Mouse (Mus musculus) adrenal gland, adult 18-20 months (tissue): Measurements from ENCODE around the gene Gria1. TPM values are rescaled to one million over a fixed set of nuclear protein-coding genes. Genes with fewer than 3 reads are reported as not detected.

Experiments used
- DNase-seq, 2 experiments: peaks; one replicate each; pipeline ENCODE4 v3.0.0; 2021 to 2022; ENCODE audit warnings: low spot score in 2 of 2
- total RNA-seq, 2 experiments: library from RNA; stranded (reverse); gene quantifications; 1 replicate in 1 of 2; 2 replicates in 1 of 2; pipeline ENCODE4 v1.2.3; 2021

The Gria1 gene
- total RNA-seq, 2 experiments from 2014 or later: 0.46 to 0.90 TPM

DNA sequence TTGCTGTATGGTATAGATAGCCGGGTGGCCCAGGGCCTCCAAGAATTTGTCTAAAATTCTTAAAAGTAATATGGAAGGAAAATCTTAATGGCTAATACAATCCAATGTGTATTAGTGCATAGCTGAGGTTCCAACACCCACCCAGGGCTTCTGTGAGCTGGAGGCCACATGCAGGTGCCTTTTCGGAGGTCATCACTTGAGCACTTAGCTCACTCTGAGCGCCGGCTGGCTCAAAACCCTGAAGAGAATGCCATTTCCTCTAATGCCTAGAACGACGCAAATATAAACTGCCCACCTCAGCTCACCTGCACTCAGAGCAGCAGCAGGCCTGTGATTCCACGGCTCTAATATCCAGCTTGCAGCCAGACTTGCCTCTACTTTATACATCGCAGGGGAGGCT lies 148.9 kb downstream of the Gria1 start:
- DNase-seq: no peak

DNA sequence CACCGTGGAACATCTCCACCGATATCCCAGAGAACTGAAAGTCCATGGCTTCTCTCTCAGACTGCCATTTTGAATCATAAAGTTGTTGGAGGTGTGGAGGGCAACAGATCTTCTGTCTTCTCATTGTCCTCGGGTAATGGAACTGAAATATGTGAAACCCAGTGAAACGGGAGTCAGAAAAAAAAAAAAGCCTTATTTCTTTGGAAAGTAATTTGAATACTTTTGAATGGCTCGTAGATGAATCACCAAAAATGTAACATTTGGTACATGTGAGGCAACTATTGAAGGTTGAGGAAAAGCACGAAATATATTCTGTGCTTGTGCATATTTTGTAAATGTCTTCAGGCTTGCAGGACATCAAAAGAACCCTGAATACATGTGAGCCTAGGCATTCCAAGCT lies 151.7 kb downstream of the Gria1 start:
- no peak for DNase-seq

DNA sequence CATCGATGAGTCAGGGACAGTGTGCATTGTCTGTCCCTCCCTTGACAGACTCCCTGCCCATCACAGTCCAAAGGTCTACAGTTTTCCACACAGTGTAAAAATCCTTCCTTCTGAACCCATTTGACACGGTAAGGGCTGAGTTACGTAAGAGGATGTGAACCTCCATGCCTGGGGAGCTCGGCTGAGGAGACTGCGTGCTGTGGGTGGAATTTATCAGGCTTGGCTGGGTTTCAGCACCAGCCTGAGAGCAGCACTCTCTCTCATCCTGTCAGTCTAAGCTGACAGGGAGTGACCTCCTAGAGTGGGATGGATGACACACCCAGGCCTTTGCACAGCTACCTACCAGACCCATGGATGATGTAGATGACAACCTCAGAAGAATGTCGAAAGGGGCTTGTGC lies 158.9 kb downstream of the Gria1 start:
- no peak for DNase-seq

DNA sequence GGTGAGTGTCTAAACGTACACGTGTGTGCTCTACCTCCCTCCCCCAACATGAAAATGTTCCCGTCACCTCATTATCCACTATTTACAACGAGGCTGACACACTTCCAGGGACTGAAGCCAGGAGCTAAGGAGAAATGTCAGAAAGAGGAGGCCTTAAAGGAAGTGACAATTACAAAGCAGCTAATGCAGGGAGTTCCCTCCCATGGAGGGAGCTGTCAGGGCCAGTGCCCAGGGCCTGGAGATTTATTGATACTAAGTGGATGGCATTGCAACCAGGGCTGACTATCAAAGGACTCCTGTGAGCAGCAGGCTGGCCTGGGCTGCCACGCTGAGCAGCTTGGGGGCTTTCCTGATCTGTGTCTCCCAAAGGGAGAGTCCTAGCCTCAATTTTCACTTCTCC lies 163.0 kb downstream of the Gria1 start:
- no peak for DNase-seq

DNA sequence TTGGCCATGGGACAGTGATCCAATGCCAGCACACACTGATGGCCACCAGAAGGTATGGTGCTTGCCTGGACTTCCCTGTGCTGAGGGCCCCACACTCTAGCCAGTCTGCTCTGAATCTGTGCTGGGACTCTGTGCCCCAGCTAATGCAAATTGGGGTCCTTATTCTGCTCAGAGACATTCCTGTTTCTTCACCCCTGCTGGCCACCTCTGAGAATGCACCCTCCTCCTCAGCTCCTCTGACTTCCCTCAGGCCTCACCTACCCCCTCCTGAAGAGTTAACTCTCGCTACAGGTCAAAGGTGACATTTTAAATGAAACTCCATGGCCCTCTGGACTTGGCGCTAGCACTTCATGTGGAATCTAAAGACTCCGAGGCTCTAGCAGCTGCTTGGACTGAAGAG lies 165.4 kb downstream of the Gria1 start:
- no peak for DNase-seq

DNA sequence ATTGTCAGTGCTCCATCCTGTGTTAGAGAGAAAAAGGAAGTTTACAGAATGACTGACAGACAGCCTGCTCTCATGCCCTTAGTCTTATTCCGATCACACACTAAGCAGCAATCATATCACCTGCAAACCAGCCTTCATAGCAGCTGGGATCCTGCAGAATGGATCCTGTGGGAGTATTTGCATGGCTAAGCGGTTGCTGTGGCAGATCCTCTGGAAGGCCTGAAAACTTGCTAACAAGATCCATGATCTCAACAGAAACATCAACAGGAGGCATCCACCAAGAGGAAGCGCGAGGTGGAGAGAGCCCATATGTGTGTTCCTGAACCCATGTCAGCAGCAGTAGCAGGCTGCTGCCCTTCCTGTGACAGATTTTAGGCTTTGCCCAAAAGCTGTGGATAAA lies 173.0 kb downstream of the Gria1 start:
- no peak for DNase-seq

DNA sequence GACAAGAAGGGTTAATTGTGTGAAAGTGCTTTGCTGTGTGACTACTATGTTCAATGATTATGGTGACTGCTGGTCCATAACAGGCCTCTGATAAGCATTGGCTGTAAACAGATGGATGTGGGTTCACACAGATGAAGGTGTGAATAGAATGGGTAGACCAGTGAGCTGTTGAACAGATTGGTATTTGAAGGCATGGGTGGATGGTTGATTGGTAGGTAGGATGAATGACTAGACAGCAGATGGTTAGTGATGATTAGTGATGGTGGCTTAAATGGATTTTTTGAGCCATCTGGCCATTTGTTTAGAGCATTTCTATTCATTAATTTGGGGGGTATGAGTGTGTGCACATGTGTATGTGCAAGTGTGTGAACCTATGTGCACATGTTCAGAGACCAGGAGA lies 173.9 kb downstream of the Gria1 start:
- no peak for DNase-seq

DNA sequence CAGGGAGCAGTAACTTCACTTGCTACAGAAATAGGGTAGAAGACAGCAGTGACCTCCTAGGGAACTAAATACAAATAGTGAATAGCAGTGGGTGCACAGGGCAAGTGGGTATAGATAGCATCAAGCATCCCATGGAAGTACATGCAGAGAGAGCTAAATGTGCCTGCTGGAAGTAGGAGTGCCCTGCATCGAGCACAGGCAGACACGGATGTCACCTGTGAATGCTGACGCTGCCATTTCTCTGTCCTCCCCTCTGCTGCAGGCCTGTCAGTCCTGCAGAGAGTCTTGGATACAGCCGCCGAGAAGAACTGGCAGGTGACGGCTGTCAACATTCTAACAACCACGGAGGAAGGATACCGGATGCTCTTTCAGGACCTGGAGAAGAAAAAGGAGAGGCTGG lies 178.2 kb downstream of the Gria1 start:
- DNase-seq: no peak

DNA sequence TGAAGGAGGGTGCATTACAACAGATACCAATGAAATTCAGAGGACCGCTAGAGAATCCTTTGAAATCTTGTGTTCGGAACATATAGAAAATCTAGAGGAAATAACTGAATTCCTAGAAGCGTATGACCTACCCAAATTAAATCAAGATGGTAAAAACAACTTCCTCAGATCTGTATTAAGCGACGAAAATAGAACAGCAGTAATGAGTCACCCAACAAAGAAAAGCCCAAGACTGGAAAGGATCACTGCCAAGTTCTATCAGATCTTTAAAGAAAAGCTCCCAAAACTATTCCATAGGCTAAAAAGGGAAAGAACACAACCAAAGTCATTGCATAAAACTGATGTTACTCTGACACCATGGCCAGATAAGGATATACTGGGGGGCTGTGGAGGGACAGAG lies 183.6 kb downstream of the Gria1 start:
- no peak for DNase-seq

DNA sequence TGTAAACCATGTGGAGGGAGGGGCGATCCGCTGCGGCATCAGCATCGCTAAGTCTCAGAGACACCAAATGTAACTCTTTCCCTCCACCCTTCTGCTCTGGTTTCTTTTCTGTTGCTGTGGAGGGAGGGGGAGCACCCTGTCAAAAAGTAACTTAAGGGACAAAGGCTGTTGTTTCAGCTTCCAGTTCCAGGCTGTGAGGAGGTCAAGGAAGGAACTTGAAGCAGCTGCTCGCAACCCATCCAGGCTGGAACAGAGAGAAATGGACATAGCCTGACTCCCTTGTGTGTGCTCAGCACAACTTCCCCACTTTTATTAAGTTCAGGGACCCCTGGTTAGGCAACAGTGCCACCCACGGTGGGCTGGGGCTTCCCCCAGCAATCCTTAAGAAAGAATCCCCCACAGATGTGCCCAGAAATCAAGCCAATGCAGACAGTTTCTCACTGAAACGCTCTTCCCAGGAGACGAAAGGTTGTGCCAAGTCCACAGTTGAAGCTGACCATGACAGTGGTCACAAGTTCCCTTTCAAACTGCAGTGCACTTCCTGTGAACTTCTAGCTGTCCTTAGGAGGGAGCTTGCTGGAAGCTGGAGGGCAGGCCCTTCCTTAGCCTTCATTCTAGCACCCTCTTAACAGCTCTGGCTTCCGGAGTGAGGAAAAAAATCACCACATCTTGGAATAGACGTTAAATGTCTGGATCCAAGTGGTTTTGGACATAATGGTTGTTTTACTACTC lies 190.2 kb downstream of the Gria1 start:
- no peak for DNase-seq

DNA sequence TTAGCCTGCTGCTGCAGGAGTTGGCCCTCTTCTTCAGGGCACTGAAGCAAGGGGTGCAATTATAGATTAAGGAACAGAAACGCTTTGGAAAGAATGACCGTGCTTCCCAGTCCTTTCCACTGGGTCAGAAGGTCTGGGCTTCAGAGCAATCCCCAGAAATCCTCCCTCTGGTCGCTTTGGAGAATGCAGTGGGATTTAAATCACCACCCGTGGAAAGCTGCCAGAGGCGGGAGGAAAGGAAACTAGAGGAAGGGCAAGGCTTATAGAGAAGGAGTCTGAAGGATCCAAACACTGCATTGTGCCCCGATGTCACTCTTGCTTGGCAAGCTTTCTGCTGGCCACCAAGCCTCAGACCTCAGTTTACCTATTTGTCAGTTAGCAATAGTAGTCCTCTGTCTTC lies 193.2 kb downstream of the Gria1 start:
- no peak for DNase-seq

DNA sequence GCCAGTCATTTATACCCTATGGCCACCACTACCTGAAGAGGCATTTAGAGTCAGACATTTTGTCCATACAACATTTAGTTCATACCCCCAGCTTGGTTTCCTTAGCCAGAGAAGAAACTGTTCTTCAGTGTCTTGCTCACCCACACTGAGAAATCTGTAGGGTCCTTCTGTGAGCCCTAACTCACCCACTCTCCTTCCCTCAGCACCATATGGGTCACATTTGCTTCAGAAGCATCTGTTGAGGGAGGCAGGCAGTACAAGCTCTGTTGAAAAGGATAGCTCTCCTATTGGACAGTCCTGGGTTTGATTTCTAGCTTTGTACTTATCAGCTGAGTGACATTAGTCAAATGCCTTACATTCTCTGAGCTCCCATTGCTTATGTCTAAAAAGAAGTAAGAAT lies 196.1 kb downstream of the Gria1 start:
- no peak for DNase-seq

DNA sequence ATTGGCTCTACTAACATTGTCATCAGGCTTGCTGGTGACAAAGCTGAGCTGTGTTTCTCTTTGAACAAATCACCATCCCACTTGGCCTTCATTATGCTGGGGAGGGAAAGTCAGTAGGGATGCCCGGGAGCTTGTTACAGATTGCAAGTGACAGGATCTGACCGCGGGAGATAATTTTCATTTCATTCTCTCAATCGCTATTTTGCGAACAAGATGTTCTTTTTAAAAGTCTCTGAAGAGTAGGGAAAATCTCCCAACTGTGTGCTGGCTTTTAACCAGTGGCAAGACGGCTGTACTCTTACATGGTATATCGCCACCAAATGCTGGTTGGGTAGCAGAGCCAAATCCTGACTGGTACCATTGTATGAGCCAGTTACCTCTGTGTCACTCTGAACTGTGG lies 202.9 kb downstream of the Gria1 start:
- no peak for DNase-seq

DNA sequence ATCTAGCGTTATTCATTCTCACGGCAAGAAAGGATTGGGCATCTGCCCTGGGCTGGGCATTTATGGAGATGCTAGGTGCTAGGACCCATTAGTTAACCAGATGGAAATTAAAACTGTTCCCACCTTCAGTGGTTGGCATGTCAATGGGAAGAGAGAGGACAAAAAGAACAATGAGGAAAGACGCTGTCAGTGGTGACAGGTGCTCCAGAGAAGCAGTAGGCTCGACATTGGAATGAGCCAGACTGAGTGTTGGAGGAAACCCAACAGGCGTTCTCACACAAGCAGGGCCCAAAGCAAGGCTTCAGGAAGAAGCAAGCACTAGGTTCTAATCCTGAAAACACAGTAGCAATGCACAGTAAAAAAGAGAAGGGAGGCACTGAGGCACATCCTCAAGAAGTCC lies 203.4 kb downstream of the Gria1 start:
- DNase-seq: no peak

DNA sequence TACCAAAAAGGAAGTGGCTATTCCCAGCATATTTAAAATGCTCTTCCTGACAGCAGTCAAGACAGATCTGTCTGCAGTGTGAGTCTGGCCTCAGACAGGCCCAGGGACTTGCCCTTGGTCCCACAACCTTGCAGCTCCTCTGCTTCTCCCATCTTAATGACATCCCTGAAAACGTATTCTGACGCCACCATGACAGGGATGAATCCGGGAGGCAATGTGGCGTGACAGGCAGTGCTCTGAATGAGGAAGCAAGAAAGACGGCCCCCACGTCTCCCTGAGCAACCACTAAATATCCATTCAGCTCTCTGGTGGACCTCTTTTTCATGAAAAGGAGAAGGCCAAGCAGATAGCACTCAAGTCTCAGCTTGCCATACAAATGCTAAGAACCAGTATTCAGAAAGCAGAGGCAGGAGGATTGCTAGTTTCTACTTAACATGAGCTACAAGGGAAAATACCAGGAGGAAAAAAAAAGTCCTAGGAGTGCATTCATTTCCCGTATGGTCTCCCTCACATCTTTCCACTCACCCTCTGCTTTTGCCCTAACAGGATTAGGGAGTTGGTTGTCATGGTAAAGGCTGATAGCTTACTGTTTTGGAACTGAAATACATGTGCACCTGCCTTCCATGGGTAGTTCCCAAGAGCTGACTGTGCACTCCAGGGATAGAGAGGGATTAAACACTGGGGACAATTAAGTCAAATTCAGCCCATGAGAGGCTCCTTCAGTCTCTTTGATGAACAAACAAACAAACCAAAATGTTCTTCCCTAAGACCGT lies 211.8 kb downstream of the Gria1 start:
- DNase-seq: no peak

DNA sequence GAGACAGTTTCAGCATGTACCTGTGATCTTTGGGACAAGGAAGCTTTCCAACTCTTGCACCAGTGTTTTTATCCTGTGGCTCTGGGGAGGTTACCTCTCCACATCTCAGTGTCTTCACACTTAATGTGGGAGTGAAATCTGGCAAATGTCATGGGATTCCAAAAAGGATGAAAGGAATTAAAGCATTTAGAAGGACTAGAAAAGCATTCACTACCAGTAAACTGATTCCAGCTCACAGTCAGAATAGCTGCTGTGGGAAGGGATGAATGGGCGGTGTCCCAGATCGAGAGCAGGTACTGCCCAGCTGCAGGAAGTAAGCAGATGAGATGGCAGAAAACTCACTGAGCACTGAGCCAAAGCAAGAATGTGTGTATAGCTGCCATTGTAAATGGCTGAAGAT lies 224.3 kb downstream of the Gria1 start:
- DNase-seq: no peak

DNA sequence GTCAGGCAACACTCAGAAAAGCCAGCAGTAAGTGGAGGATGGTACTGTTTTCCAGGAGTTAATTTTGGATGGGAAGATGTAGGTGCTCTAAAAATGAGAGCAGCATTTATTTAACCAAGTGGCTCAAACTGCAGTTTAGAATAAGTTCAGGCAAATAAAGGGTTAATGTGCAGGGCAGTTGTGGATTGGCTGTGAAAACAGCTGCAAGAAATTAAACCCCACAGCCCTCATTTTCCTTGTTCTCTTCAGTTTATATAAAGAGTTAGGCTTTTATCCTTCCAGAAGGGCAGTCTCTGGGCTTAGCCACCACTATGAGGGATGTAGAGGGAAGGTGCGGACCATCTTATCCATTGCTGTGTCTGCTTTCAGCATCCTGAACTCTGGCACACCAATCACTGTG lies 225.2 kb downstream of the Gria1 start:
- no peak for DNase-seq

DNA sequence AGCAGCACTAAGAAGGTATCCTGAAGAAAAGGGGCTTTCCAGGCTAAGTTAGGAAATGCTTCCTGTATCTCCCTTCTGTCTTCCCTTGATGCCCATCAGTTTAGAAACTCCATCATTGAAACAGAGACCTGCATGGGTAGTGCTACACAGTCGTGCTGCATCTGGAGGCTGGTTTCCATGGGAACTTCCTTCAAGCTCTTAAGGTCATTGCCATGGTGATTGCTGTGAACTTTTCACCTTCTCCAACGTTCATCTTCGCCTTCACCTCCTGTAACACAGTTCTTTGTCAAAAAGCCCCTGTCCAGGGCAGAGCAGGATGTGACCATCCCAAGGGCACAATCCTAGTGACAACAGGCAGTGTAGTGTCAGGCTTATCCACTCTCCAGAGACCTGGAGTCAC lies 228.6 kb downstream of the Gria1 start:
- DNase-seq: no peak

DNA sequence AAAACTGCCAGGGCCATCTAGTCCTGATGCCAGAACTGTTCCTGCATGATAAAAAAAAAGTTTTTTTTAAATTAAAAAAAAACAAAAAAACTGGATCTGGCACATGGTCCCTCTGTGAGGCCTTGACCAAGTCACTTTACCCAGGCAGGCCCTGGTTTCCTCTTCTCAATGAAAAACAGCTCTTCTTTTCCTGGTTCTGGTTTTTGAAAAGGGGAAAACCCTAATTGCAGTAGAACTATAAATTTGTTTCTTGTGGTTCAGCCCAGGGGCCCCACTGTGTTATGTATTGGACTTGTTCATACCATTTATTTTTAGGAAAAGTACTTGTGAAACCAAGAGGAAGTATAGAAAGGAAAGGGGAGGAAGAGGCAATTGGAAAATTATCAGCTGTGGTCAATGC lies 232.6 kb downstream of the Gria1 start:
- DNase-seq: no peak

DNA sequence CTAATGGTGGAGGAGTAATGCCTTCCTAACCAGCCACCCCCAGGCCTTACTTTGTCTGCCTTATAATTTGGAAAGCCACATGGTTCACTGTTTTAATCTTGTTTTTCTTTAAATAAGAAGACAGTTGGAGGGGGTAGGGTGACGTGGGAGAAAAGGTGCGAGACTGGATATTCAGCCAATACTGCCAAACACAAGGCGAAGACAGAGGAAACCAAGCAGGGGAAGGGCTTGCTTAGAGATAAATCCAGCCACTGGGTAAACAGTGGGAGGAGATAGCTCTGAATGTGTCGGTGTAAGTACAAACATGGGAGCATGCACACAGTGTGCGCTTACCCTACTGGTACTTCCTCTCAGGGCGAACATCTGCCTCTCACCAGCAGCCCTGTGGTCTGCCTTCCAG lies 233.4 kb downstream of the Gria1 start:
- DNase-seq: no peak

DNA sequence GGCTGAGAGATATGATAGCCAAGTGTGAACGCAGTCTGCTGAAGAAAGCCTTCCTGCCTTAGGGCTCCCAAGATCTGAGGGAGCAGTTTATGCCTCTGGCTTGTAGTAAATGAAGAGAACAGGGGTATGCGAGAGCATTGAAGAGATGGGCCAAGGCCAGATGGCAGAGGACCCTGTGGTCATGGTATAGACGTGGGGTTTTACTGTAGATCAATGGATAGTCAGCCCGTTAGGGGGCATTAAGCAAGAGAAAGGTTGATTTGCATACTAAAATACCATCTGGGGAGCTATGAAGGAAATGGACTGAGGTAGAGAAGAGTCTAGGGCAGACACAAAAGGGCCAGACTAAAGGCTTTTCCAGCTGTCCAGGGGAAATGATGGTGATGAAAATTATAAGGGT lies 237.7 kb downstream of the Gria1 start:
- DNase-seq: no peak

DNA sequence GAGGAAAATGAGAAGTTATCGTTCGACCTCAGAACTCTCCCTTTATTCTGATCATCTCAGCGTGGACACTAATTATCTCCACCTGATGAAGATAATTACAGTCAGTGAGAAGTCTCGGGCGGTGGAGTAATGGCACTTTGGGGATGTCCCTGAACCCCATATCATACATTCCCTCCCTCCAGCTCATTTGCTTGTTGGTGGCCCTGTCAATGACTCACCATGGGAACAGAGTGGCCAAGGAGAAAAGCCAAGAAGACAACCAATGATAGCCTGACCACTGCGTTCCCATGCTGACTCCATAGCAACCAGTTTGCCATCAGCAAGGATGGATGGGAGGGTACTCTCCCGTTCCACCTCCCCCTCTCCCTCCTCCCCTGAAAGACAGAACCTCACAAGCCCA lies 238.9 kb downstream of the Gria1 start:
- no peak for DNase-seq

DNA sequence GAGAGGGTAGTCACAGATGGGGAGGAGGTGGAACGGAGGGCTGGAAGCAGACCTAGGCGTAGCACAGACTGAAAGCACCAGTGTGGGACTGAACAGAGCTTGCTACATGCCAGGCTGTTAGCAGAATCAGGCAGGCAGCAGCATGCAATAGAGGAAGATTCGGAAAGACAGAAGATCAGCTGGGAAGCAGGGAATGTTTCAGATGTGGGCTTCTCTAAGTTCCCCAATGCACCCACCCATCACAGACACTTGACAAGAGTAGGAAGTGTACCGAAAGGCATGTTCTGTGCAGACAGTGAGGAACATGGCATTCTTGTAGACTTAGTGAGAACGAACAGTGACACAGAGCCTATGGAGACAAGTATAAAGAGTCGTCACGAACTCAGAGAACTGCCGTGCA lies 260.5 kb downstream of the Gria1 start:
- no peak for DNase-seq
